Mouse (Mus musculus) limb, embryonic 10.5 days (tissue): Measurements from ENCODE around the gene 2210011C24Rik. TPM values are rescaled to one million over a fixed set of nuclear protein-coding genes. Genes with fewer than 3 reads are reported as not detected.
"Not testable (repeated sequence)": the region's sequence is repeated elsewhere in the genome, so short reads cannot be mapped to it uniquely, and the experiment has no call there.

ENCODE experiments used
- DNase-seq: peaks from one replicate; pipeline ENCODE4 v3.0.0-alpha.2; 2017; ENCODE audit warnings: low spot score
- H3K27ac ChIP-seq: fragments of 300-500 bp; sonication (generic); 2 replicates; pipeline ENCODE4 v1.5.1; 2016; ENCODE audit warnings: mild to moderate bottlenecking
- H3K27me3 ChIP-seq: fragments of 300-500 bp; sonication (generic); 2 replicates; pipeline ENCODE4 v1.6.1; 2016; ENCODE audit warnings: low read depth, mild to moderate bottlenecking; ENCODE audit not compliant: poor library complexity, severe bottlenecking
- H3K36me3 ChIP-seq: fragments of 300-500 bp; sonication (generic); 2 replicates; pipeline ENCODE4 v1.6.1; 2016; ENCODE audit warnings: mild to moderate bottlenecking, moderate library complexity
- H3K4me1 ChIP-seq: fragments of 300-500 bp; sonication (generic); 2 replicates; pipeline ENCODE4 v1.6.1; 2016
- H3K4me3 ChIP-seq: fragments of 300-500 bp; sonication (generic); 2 replicates; pipeline ENCODE4 v1.5.1; 2016; ENCODE audit warnings: mild to moderate bottlenecking, moderate library complexity
- H3K9me3 ChIP-seq: fragments of 300-500 bp; sonication (generic); replicated peaks from 2 replicates; pipeline ENCODE4 v1.6.1; 2016; ENCODE audit warnings: mild to moderate bottlenecking
- WGBS: fragments of 180-500 bp; shearing (Covaris S2); methylation state at CpG from one replicate; pipeline ENCODE4 v1.1.7; 2016; 5-methylcytosine and 5-hydroxymethylcytosine counted together
- polyA plus RNA-seq: library from polyadenylated mRNA; unstranded; fragments of >200 nt; fragmentation: Nextera tagmentation; extraction: Ambion mirVana; gene quantifications from 2 replicates; pipeline ENCODE4 v1.2.1, GENCODE M21; 2016

Gene 2210011C24Rik
- polyA plus RNA-seq, 1 experiment from 2014 or later, result not detected

DNA sequence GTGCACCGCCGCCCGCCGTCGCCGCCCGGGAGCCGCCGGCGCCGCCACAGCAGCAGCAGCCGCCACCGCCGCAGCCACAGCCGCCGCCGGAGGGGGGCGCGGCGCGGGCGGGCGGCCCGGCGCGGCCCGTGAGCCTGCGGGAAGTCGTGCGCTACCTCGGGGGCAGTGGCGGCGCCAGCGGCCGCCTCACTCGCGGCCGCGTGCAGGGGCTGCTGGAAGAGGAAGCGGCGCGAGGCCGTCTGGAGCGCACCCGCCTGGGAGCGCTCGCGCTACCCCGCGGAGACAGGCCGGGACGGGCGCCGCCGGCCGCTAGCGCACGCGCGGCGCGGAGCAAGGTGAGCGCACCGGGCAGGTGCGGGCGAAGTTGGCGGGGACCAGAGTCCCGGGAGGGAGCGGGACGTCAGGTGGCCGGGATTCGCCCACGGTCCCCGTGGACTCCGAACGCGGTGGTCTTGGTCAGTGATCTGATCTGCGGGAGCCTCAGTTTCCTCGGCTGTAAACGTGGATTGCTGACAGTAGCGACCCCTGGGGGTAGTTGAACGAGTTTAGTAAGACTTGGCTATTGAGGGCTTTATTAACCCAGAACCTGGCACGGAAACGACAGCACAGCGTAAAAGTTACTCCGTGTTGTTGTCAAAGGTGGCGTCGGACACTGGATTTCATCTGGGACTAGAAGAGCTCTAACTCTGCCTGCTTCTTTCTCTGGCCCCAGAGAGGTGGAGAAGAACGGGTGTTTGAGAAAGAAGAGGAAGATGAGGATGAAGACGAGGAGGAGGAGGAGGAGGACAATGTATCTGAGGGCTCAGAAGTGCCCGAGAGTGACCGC is 13.5 kb downstream of the 2210011C24Rik start:
- H3K4me1 ChIP-seq, result peaks cover 56% of the 10 kb centered on the region
- DNase-seq, result peak; percentile 79
- WGBS, result 14% methylated on average over 92 of the region's 92 CpGs
- H3K36me3 ChIP-seq, result peaks cover 57% of the 10 kb centered on the region
- peak overlapping the region; percentile 88 for H3K27ac ChIP-seq
- H3K4me3 ChIP-seq, result peak overlapping the region; percentile 87
- H3K9me3 ChIP-seq, result no peaks in the 10 kb centered on the region
- peaks cover 42% of the 10 kb centered on the region for H3K27me3 ChIP-seq

DNA sequence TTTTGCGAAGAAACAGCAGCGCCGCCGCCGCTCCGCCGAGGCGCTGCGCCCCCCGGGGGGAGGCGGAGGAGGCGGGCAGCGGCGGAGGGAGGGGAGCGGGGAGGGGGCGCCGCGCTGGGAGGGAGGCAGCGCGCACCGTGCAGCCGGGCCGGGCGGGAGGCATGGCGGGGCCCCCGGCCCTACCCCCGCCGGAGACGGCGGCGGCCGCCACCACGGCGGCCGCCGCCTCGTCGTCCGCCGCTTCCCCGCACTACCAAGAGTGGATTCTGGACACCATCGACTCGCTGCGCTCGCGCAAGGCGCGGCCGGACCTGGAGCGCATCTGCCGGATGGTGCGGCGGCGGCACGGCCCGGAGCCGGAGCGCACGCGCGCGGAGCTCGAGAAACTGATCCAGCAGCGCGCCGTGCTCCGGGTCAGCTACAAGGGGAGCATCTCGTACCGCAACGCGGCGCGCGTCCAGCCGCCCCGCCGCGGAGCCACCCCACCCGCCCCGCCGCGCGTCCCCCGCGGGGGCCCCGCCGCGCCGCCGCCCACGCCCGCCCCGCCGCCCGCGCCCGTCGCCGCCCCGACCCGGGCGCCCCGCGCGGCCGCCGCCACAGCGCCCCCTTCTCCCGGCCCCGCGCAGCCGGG is 14.3 kb downstream of the 2210011C24Rik start, which contains the start of gene Samd1:
Samd1 (plus strand) TSS at position 162 of the 631 bp plus-strand sequence.
- peaks cover 33% of the 10 kb centered on the region for H3K27me3 ChIP-seq
- 12% methylated on average over 105 of the region's 112 CpGs for WGBS
- peaks cover 56% of the 10 kb centered on the region for H3K36me3 ChIP-seq

DNA sequence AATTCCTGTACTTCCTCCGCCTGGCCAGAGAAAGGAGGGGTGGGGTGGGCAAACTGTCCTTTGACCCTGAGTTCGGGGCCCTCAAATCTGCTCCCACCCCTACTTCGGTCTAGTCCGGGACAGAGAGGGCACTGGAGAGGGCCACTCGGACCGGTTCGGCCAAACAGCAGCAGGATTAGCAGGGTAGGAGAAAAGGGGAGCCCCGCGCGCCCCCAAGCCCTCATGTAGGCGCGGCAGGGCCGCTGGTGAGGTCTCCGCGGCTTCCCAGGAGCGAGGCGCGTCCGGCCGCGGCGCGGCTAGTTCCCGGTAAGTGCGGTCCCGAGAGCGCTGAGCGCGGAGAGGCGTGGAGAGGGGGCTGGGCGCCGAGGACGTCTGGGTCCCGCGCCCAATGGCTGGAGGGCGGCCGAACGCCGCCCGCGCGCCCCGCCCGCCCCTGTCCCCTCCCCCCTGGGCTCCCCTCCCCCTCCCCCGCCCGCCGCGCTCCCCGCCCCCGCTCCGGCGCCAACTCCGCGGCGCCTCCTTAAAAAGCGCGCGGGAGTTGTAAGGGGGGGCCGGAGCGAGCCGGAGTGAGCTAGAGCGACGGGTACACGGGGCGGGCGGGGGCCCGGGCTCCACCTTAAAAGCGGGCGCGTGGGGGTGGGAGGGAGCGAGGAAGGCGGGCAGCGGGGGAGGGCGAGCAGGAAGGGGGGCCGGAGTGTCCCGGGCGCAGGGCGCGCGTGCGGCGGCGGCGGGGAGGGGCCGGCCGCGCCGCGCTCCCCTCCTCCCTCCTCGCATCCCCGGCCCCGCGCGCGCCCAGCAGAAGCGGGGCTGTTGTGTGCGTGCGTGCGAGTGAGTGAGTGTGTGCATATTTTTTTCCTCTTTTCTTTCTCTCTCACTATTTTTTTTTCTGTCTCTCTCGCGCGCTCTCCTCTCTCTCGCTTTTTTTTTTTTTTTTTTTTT is 15.1 kb downstream of the 2210011C24Rik start:
- Histone ChIP-seq H3K9me3 (no peaks in the 10 kb centered on the region), H3K27me3 (peaks cover 27% of the 10 kb centered on the region), H3K36me3 (peaks cover 58% of the 10 kb centered on the region), H3K4me1 (peaks cover 45% of the 10 kb centered on the region), H3K4me3 (peak overlapping the region; percentile 87), H3K27ac (peak overlapping the region; percentile 96)
- DNase-seq, result peak; percentile 91
- WGBS, result under 1% methylated on average over 81 of the region's 103 CpGs

More for the DNA sequence above, 14.3 kb downstream of the 2210011C24Rik start, which contains the start of gene Samd1:
- Histone ChIP-seq H3K4me3 (peak within 1 kb of the TSS; percentile 87), H3K9me3 (no peaks in the 10 kb centered on the region), H3K27ac (peak within 1 kb of the TSS; percentile 96), H3K4me1 (peaks cover 48% of the 10 kb centered on the region)
- DNase-seq, result peak; percentile 58

DNA sequence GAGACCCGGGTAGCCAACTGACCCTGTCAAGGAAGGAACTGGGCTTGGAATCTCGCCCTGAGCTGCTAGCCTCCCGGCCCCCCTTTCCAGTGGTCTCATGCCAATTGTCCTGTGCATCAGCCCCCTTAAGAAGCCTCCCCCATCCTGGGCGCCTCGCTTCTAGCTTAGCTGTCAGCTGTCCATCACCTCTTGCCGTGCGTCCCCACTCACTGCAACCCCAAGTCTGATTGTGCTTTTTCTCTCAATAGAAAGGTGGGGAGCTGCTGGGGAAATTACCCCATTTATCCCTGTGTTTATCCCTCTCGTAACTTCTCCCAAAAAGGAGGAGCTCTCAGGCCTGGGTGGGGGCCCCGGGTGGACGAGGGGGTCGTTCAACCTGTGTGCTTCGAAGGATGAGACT is 16.0 kb downstream of the 2210011C24Rik start:
- Histone ChIP-seq H3K36me3 (peaks cover 58% of the 10 kb centered on the region), H3K9me3 (no peaks in the 10 kb centered on the region), H3K27me3 (peaks cover 18% of the 10 kb centered on the region), H3K4me3 (peak overlapping the region; percentile 87), H3K27ac (peak overlapping the region; percentile 96), H3K4me1 (peaks cover 45% of the 10 kb centered on the region)
- 14% methylated on average over 12 of the region's 12 CpGs for WGBS
- DNase-seq, result no peak

DNA sequence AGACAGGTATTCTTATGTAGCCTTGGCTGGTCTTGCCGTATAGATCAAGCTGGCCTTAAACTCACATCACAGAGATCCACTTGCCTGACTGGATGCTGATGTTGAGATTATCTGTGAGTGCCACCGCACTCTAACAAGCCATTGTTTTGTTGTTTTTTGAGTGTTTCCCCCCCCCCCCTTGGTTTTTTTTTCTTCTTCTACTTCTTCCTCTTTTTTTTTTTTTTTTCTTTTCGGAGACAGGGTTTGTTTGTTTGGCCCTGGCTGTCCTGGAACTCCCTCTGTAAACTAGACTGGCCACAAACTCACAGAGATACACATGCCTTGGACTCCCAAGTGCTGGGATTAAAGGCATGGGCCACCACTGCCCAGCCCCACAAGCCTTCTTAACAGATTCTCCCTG is 17.9 kb downstream of the 2210011C24Rik start:
- Histone ChIP-seq H3K27ac (no peak overlapping the region), H3K27me3 (no peaks in the 10 kb centered on the region), H3K9me3 (no peaks in the 10 kb centered on the region), H3K4me3 (no peak overlapping the region), H3K4me1 (peaks cover 37% of the 10 kb centered on the region), H3K36me3 (peaks cover 59% of the 10 kb centered on the region)
- no peak for DNase-seq
- WGBS, result 86% methylated on average over 3 of the region's 3 CpGs

DNA sequence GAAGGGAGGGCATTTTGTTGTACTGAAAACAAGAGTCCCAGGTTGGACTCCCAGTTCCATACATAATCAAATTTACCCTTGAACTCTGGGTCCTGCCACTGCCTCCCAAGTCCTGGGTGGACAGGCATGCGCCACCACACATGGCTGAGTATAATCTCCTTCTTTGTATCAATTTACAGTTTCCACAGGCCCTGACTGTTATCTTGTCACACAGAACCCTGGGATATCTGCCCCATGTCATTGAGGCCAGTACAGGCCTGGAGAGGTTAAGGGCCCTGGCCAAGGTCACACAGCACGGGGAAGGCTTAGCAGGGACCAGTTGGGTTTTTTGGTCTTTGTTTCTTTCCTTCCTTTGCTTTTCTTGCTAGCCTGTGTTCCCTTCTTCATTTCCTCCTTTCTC is 19.5 kb downstream of the 2210011C24Rik start:
- Histone ChIP-seq H3K27me3 (no peaks in the 10 kb centered on the region), H3K36me3 (peaks cover 74% of the 10 kb centered on the region), H3K9me3 (no peaks in the 10 kb centered on the region), H3K27ac (no peak overlapping the region), H3K4me1 (peaks cover 29% of the 10 kb centered on the region), H3K4me3 (no peak overlapping the region)
- 83% methylated on average over 2 of the region's 2 CpGs for WGBS
- no peak for DNase-seq

DNA sequence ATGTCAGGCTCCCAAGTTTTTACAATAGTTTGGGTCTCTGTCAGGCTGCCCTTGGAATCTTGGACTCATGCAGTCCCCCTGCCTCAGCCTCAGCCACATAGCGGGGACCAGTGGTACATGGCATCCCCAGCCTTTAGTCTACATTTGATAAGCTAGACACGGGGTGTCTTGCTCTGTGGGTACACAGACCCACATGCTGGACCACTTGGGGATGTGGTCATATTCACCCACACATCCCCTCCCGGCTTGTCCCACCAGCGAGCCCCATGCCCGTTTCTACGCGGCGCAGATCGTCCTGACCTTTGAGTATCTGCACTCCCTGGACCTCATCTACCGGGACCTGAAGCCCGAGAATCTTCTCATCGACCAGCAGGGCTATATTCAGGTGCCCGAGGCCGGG is 21.8 kb downstream of the 2210011C24Rik start:
- DNase-seq, result no peak
- H3K36me3 ChIP-seq, result peaks cover 95% of the 10 kb centered on the region
- no peaks in the 10 kb centered on the region for H3K27me3 ChIP-seq
- H3K27ac ChIP-seq, result no peak overlapping the region
- WGBS, result 92% methylated on average over 14 of the region's 14 CpGs
- H3K9me3 ChIP-seq, result no peaks in the 10 kb centered on the region
- H3K4me1 ChIP-seq, result peaks cover 13% of the 10 kb centered on the region
- H3K4me3 ChIP-seq, result no peak overlapping the region

DNA sequence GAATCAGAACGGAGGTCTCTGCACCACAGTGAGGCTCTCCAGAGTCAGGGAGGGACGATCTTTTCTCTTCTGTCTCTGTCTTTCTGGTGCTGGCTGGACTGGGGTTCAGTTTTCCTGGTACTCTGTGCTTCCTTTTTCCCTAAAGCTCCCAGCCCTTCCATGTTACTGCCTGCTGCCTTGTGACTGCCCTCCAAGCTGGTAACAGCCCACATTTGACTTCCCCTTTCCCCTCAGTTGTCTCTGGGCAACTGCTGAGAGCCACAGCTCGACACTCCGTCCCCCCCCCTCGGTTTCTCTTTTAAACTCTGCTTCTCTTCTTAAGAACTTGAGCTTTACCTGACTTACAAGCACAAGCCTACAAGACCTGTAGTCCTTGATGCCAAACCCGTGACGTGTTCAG is 22.7 kb downstream of the 2210011C24Rik start:
- no peaks in the 10 kb centered on the region for H3K27me3 ChIP-seq
- H3K36me3 ChIP-seq, result peaks cover 95% of the 10 kb centered on the region
- DNase-seq, result no peak
- no peak overlapping the region for H3K27ac ChIP-seq
- no peaks in the 10 kb centered on the region for H3K9me3 ChIP-seq
- 86% methylated on average over 7 of the region's 7 CpGs for whole genome bisulfite sequencing
- no peak overlapping the region for H3K4me3 ChIP-seq
- H3K4me1 ChIP-seq, result peaks cover 12% of the 10 kb centered on the region

DNA sequence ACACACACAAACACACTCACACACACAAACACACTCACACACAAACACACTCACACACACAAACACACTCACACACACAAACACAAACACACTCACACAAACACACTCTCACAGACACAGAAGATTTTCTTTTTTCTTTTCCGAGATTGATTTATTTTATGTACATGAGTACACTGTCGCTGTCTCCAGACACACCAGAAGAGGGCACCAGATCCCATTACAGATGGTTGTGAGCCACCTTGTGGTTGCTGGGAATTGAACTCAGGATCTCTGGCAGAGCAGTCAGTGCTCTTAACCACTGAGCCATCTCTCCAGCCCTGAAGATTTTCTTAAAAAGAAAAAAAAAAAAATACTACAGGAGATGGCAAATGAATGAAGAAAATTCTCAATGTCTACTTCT is 28.7 kb downstream of the 2210011C24Rik start:
- not testable (repeated sequence) for H3K27me3 ChIP-seq, H3K9me3 ChIP-seq, H3K27ac ChIP-seq, H3K4me3 ChIP-seq, H3K4me1 ChIP-seq, DNase-seq
- H3K36me3 ChIP-seq, result peaks cover 93% of the 10 kb centered on the region
- 97% methylated on average over 2 of the region's 2 CpGs for WGBS

DNA sequence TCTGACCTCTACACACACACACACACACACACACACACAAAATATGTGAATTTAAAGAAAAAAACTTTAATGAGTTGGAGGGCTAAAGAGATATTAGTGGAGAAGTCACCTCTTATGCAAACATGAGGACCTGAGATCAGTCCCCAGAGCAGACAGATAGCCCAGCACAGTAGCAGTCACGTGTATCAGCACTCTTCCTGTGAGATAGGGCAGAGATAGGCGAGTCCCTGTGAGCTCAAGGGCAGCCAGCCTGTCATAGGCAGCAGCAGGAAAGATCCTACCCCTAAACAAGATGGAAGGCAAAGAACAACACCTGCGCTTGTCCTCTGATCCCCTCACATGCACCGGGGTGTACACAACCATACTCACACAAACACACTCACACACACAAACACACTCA is 29.5 kb downstream of the 2210011C24Rik start:
- Histone ChIP-seq H3K9me3 (no peaks in the 10 kb centered on the region), H3K27me3 (no peaks in the 10 kb centered on the region), H3K4me1 (peaks cover 11% of the 10 kb centered on the region), H3K36me3 (peaks cover 92% of the 10 kb centered on the region), H3K4me3 (no peak overlapping the region), H3K27ac (no peak overlapping the region)
- no peak for DNase-seq
- 90% methylated on average over 4 of the region's 4 CpGs for WGBS

DNA sequence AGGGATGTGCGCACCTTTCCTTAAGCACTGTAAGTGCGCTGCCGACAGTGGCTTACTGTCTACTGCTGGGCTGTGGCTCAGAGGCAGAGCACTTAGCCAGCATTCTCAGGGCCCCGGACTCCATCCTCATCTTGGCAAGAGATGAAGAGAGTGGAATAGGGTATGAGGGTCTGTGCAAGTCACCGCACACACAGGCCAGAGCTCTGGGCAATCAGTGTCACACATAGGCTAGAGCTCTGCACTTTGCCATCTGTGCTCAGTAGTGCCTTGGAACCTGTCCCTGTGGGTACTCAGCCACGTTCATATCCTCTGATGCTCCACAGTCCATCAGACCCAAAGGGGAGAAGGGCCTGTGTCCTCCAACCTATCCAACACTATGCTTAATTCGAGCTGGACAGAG is 30.4 kb downstream of the 2210011C24Rik start:
- H3K9me3 ChIP-seq, result no peaks in the 10 kb centered on the region
- no peak overlapping the region for H3K27ac ChIP-seq
- H3K27me3 ChIP-seq, result no peaks in the 10 kb centered on the region
- peaks cover 83% of the 10 kb centered on the region for H3K36me3 ChIP-seq
- H3K4me3 ChIP-seq, result no peak overlapping the region
- H3K4me1 ChIP-seq, result peaks cover 20% of the 10 kb centered on the region
- no peak for DNase-seq
- WGBS, result 94% methylated on average over 7 of the region's 7 CpGs

DNA sequence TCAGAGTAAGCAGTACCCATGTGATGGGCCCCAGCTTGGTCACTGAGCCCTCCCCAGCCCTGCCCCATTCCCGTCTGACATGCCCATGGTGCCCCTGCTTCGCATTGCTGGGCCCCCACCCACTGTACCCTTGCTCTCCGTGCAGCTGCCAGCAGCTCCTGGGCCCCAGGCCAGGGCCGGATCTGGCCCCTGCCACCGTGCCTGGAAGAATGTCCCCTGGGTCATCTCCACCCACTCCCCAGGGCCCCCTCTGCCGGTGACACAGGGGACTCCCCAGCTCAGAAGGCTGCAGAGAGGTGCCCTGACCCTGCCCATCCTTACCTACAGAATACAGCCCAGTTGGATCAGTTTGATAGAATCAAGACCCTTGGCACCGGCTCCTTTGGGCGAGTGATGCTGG is 31.1 kb downstream of the 2210011C24Rik start:
- Histone ChIP-seq H3K36me3 (peaks cover 80% of the 10 kb centered on the region), H3K4me3 (no peak overlapping the region), H3K27me3 (no peaks in the 10 kb centered on the region), H3K9me3 (no peaks in the 10 kb centered on the region), H3K4me1 (peaks cover 20% of the 10 kb centered on the region), H3K27ac (no peak overlapping the region)
- WGBS, result 83% methylated on average over 8 of the region's 8 CpGs
- DNase-seq, result no peak
